Mouse (Mus musculus): ENCODE results near the gene Ablim2. TPM values are rescaled to one million over a fixed set of nuclear protein-coding genes. Genes with fewer than 3 reads are reported as not detected.

The Ablim2 gene
- polyA plus RNA-seq, 1 experiment from 2014 or later, result 0.40 TPM

GRCm38 (mm10) chr5:35728344-35728956 is 29.2 kb upstream of the Ablim2 start:
- Histone ChIP-seq H3K36me3 (ENCODE audit: inconsistent target) (peaks cover 11% of the 10 kb centered on the region; the same call in 1 of the 2 replicates), H3K27ac (peak overlapping the region; percentile 93), H3K79me2 (ENCODE audit: inconsistent target) (peaks cover 51% of the 10 kb centered on the region), H3K4me3 (ENCODE audit: inconsistent target) (peak overlapping the region; percentile 47)
- WGBS (ENCODE audit: missing documents), result 33% methylated on average over 12 of the region's 12 CpGs

DNA sequence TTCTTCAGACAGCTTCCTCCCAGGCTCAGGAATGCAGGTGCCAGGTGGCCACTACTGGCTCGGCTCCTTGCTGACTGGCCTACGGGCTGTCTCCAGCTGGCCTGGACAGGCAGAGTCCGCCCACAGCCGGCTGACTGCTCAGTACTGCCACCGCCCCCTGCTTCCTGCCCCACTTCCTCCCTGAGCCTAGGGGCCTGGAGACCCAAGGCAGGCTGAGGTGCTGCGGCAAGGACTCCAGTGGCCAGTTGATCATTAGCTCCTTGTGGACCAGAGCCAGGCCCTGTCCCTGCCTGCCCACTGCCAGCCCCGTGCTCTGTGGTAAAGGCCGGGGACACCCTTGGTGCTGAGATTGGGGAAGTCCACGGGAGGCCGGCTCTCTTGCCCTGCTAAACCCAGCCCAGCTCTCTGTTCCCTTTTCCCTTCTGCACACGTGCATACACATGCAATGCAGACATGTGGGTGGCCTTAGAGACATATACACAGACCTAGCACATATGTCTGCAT is 28.7 kb upstream of the Ablim2 start:
- Histone ChIP-seq H3K36me3 (ENCODE audit: inconsistent target) (peaks cover 5% of the 10 kb centered on the region; the same call in 1 of the 2 replicates), H3K79me2 (ENCODE audit: inconsistent target) (peaks cover 45% of the 10 kb centered on the region), H3K4me3 (ENCODE audit: inconsistent target) (peak overlapping the region; percentile 47), H3K27ac (peak overlapping the region; percentile 93)
- WGBS (ENCODE audit: missing documents), result 0% methylated on average over 11 of the region's 11 CpGs

GRCm38 (mm10) chr5:35729844-35730243 is 27.8 kb upstream of the Ablim2 start:
- Histone ChIP-seq H3K79me2 (ENCODE audit: inconsistent target) (peaks cover 37% of the 10 kb centered on the region), H3K27ac (peak overlapping the region; percentile 93), H3K4me3 (ENCODE audit: inconsistent target) (no peak overlapping the region), H3K36me3 (ENCODE audit: inconsistent target) (no peaks in the 10 kb centered on the region)
- 63% methylated on average over 3 of the region's 3 CpGs for WGBS (ENCODE audit: missing documents)

GRCm38 (mm10) chr5:35730552-35730951 is 27.1 kb upstream of the Ablim2 start:
- no peak overlapping the region for H3K4me3 ChIP-seq (ENCODE audit: inconsistent target)
- H3K79me2 ChIP-seq (ENCODE audit: inconsistent target), result peaks cover 30% of the 10 kb centered on the region
- no peaks in the 10 kb centered on the region for H3K36me3 ChIP-seq (ENCODE audit: inconsistent target)
- no peak overlapping the region for H3K27ac ChIP-seq
- 86% methylated on average over 1 of the region's 1 CpGs for WGBS (ENCODE audit: missing documents)

DNA sequence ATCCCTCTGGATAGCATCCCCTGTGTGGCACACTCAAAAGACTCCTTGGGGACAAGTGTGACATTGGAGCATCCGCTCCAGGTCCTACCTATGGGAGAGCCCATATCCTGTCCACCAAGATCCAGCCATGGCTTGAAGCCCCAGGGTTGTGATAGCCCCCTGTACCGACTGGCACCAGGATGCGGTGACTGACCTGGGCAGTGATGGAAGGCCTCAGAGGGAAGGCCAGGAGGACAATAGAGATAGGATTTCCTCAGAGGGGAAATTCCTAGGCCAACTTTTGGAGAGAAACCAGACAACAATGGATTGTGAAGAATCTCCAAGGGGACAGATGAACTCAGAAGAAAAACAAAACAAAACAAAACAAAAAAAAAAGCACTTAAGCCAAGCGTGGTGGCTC is 26.7 kb upstream of the Ablim2 start:
- no peak overlapping the region for H3K27ac ChIP-seq
- WGBS (ENCODE audit: missing documents), result 96% methylated on average over 4 of the region's 4 CpGs
- peaks cover 25% of the 10 kb centered on the region for H3K79me2 ChIP-seq (ENCODE audit: inconsistent target)

GRCm38 (mm10) chr5:35733523-35733922 is 24.2 kb upstream of the Ablim2 start:
- 100% methylated on average over 2 of the region's 2 CpGs for WGBS (ENCODE audit: missing documents)
- no peak overlapping the region for H3K27ac ChIP-seq
- no peaks in the 10 kb centered on the region for H3K36me3 ChIP-seq (ENCODE audit: inconsistent target)
- no peaks in the 10 kb centered on the region; the same call in 1 of the 2 replicates for H3K79me2 ChIP-seq (ENCODE audit: inconsistent target)
- H3K4me3 ChIP-seq (ENCODE audit: inconsistent target), result no peak overlapping the region

More for the DNA sequence above, 26.7 kb upstream of the Ablim2 start:
- H3K36me3 ChIP-seq (ENCODE audit: inconsistent target), result no peaks in the 10 kb centered on the region
- H3K4me3 ChIP-seq (ENCODE audit: inconsistent target), result no peak overlapping the region

DNA sequence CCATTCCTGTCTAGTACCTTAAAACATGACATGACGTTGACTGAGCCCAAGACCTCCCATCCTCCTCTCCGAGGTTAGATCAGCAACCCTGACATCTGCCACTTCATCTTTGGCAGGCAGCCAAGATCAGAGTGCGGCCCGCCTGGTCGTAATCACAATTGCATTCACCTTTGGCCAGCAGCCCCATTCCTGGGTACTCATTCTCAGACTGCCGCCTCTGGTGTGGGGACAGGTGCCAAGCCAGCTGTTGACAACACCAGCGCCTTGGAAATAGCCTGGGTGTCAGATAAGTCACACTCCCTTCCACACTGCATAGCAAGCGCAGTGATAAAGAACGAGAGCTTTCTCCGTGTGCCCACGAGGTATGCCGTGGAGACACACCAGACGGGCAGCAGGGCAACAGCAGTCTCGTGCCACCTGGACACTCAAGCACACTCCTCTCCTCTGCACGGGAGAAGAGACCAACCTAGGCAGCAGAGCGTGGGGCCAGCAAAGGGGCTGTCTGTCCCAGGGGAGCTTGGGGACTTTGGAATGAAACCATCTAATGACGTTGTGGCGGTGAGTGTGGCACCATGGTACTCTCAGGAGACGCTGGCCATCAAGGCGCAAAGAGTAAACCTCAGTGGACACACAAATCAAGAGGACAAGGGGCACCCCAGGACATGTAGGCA is 20.3 kb upstream of the Ablim2 start:
- 82% methylated on average over 20 of the region's 20 CpGs for WGBS (ENCODE audit: missing documents)
- no peak overlapping the region for H3K27ac ChIP-seq
- no peaks in the 10 kb centered on the region for H3K36me3 ChIP-seq (ENCODE audit: inconsistent target)
- H3K79me2 ChIP-seq (ENCODE audit: inconsistent target), result no peaks in the 10 kb centered on the region
- H3K4me3 ChIP-seq (ENCODE audit: inconsistent target), result no peak overlapping the region

DNA sequence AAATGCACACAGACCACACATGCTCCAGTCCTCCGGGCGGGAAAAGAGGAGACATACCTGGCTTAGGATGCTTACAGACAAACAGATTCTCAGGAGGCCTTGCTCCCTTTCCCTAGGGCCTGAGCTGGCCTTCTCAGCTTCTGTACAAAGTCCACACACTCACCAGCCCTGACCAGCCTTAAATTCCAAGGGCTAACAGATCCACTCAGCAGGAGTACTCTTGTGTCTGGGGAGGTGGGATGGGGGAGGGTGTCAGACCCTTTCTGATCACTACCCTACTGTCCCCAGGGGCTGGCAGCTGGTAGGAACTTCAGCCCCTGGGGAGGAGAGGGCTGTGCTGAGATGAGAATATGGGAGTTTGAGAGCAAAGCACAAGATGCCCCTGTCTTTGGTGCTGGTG is 18.7 kb upstream of the Ablim2 start:
- Histone ChIP-seq H3K36me3 (ENCODE audit: inconsistent target) (no peaks in the 10 kb centered on the region), H3K4me3 (ENCODE audit: inconsistent target) (no peak overlapping the region), H3K27ac (no peak overlapping the region), H3K79me2 (ENCODE audit: inconsistent target) (no peaks in the 10 kb centered on the region)
- WGBS (ENCODE audit: missing documents), result 69% methylated on average over 2 of the region's 2 CpGs

- H3K79me2 ChIP-seq (ENCODE audit: inconsistent target), result no peaks in the 10 kb centered on the region
- 72% methylated on average over 10 of the region's 10 CpGs for WGBS (ENCODE audit: missing documents)
- H3K4me3 ChIP-seq (ENCODE audit: inconsistent target), result no peak within 1 kb of the TSS
- H3K27ac ChIP-seq, result no peak within 1 kb of the TSS
- H3K36me3 ChIP-seq (ENCODE audit: inconsistent target), result no peaks in the 10 kb centered on the region
Observed at GRCm38 (mm10) chr5:35739536-35740278, 18.0 kb upstream of the Ablim2 start, which contains the start of gene Sh3tc1. Gene Sh3tc1, minus strand, starts transcription at chr5:35739987.

DNA sequence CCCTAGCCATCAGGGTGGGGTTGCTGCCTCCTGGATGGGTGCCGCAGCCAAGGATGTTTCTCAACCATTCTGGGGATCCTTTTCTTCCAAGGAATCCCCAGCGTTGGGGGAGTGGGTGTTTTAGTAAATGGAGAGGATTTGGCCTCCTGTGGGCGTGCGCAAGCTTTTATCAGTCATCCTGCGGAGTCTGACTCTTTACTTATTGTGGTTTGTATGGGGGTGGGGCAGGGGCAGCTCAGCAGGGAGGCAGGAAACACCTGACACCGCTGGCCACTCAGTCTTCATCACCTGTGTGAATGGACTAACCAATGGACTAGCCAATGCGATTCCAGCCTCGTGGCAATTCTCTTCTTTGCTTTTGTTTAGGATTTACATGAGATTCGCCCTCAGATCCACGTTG is 17.0 kb upstream of the Ablim2 start:
- Histone ChIP-seq H3K4me3 (ENCODE audit: inconsistent target) (no peak overlapping the region), H3K36me3 (ENCODE audit: inconsistent target) (no peaks in the 10 kb centered on the region), H3K79me2 (ENCODE audit: inconsistent target) (no peaks in the 10 kb centered on the region), H3K27ac (no peak overlapping the region)
- 42% methylated on average over 10 of the region's 10 CpGs for WGBS (ENCODE audit: missing documents)

DNA sequence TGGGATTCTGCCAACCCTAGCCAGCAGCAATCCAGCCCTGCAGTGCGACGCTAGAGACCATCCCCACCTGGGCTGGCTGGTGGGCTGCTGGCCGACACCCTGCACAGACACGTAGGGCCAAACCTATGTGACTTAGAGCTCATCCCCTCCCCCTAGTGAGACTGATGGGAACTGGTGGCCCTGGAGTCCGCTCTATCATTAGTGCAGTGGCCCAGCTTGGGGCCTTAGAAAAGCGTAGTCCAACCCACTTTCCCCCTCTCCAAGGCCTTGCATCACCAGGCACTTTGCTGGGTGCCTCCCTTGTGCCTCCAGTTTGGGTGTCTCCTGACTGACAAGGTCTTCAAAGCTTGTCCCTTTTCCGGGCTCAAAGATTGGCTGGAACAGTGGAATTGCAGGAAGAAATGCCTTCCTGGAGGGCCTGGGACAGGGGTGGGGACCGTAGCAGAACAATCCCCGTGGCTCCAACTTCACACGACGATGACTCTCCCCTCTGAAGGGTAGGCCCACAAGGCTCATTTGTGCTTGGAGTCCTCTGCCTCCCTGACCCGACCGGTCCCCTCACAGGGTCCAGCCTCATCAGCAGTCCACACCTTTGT is 16.4 kb upstream of the Ablim2 start:
- H3K27ac ChIP-seq, result no peak overlapping the region
- H3K4me3 ChIP-seq (ENCODE audit: inconsistent target), result no peak overlapping the region
- 88% methylated on average over 11 of the region's 13 CpGs for WGBS (ENCODE audit: missing documents)
- no peaks in the 10 kb centered on the region for H3K79me2 ChIP-seq (ENCODE audit: inconsistent target)
- H3K36me3 ChIP-seq (ENCODE audit: inconsistent target), result no peaks in the 10 kb centered on the region

DNA sequence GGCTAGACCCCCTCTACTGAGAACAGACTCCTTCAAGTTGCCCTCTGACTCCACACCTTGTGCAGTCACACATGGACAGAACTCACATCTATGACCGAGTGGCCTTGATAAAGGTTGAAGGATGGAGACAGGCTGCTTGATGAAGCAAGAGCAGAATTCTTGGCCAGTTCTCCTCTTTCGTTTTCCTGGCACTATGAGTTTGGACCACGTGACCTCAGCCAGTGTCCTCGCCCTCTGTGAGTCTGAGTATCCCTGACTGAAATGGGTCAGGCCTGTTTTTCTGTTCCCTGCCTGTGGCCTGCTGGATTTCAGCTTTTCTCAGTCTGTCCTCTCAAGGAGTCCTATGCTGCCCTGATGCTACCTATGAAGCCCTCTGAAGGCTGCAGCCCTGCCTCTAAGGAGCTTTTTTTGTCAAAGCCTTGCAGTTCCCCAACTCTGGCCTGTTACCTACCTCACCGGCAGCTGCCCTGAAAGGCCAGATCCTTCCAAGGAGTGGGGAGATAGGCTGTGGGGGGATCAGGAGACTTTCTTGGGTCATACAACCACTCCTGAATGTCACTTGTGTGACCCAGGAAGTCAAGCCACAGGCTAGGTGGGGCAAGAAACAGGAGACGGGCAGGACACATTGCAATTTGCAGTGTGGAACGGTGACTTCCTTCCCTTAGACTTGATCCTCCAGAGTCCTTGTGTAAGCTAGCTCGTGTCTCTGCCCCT is 14.3 kb upstream of the Ablim2 start:
- 76% methylated on average over 8 of the region's 8 CpGs for WGBS (ENCODE audit: missing documents)

GRCm38 (mm10) chr5:35743990-35744722 is 13.5 kb upstream of the Ablim2 start:
- 87% methylated on average over 7 of the region's 7 CpGs for WGBS (ENCODE audit: missing documents)
- no peak overlapping the region for H3K27ac ChIP-seq

More for the DNA sequence above, 14.3 kb upstream of the Ablim2 start:
- Histone ChIP-seq H3K79me2 (ENCODE audit: inconsistent target) (no peaks in the 10 kb centered on the region), H3K36me3 (ENCODE audit: inconsistent target) (no peaks in the 10 kb centered on the region), H3K27ac (no peak overlapping the region), H3K4me3 (ENCODE audit: inconsistent target) (no peak overlapping the region)

More at GRCm38 (mm10) chr5:35743990-35744722, 13.5 kb upstream of the Ablim2 start:
- Histone ChIP-seq H3K4me3 (ENCODE audit: inconsistent target) (no peak overlapping the region), H3K36me3 (ENCODE audit: inconsistent target) (no peaks in the 10 kb centered on the region), H3K79me2 (ENCODE audit: inconsistent target) (no peaks in the 10 kb centered on the region)
